Mouse (Mus musculus) cerebellum, adult 18-20 months (tissue): ENCODE data around the gene Nptx1.

ENCODE experiments used
- DNase-seq, 2 experiments: peaks; one replicate each; pipeline ENCODE4 v3.0.0; 2021

The Nptx1 gene

GRCm38 (mm10) chr11:119522779-119523178 lies 24.8 kb downstream of the Nptx1 start:
- DNase-seq: peak; percentile 98

GRCm38 (mm10) chr11:119521920-119522710 lies 25.4 kb downstream of the Nptx1 start:
- DNase-seq: peak in 1 of 2 experiments; percentile 77

- no peak for DNase-seq
Observed at GRCm38 (mm10) chr11:119520713-119521063, 26.9 kb downstream of the Nptx1 start.

- DNase-seq: no peak
Observed at GRCm38 (mm10) chr11:119520005-119520712, 27.4 kb downstream of the Nptx1 start.

- peak; percentile 38 to 48 for DNase-seq
Observed at GRCm38 (mm10) chr11:119519387-119519786, 28.2 kb downstream of the Nptx1 start.

GRCm38 (mm10) chr11:119516677-119517361 lies 30.7 kb downstream of the Nptx1 start:
- DNase-seq: peak; percentile 62 to 71

- DNase-seq: peak; percentile 31 to 50
Observed at GRCm38 (mm10) chr11:119515823-119516676, 31.5 kb downstream of the Nptx1 start.

- DNase-seq: peak; percentile 96 to 97
Observed at GRCm38 (mm10) chr11:119514967-119515636, 32.5 kb downstream of the Nptx1 start.

- DNase-seq: peak; percentile 82 to 87
Observed at GRCm38 (mm10) chr11:119514108-119514860, 33.3 kb downstream of the Nptx1 start.

GRCm38 (mm10) chr11:119513038-119513659 lies 34.4 kb downstream of the Nptx1 start:
- DNase-seq: no peak

- DNase-seq: no peak
Observed at GRCm38 (mm10) chr11:119509165-119509776, 38.3 kb downstream of the Nptx1 start.

- no peak for DNase-seq
Observed at GRCm38 (mm10) chr11:119507772-119508171, 39.8 kb downstream of the Nptx1 start.

- DNase-seq: no peak
Observed at GRCm38 (mm10) chr11:119506386-119506785, 41.2 kb downstream of the Nptx1 start.

GRCm38 (mm10) chr11:119503675-119504074 lies 43.9 kb downstream of the Nptx1 start:
- DNase-seq: peak; percentile 88 to 90

- no peak for DNase-seq
Observed at GRCm38 (mm10) chr11:119500011-119500410, 47.5 kb downstream of the Nptx1 start.

- DNase-seq: no peak
Observed at GRCm38 (mm10) chr11:119499297-119499696, 48.3 kb downstream of the Nptx1 start.

GRCm38 (mm10) chr11:119497451-119497850 lies 50.1 kb downstream of the Nptx1 start:
- DNase-seq: peak; percentile 52 to 63

GRCm38 (mm10) chr11:119496147-119496546 lies 51.4 kb downstream of the Nptx1 start:
- DNase-seq: no peak

- no peak for DNase-seq
Observed at GRCm38 (mm10) chr11:119493516-119493915, 54.0 kb downstream of the Nptx1 start.

- DNase-seq: no peak
Observed at GRCm38 (mm10) chr11:119492830-119493229, 54.7 kb downstream of the Nptx1 start.
